Mouse (Mus musculus): ENCODE results near the gene Resf1. TPM values are rescaled to one million over a fixed set of nuclear protein-coding genes. Genes with fewer than 3 reads are reported as not detected.
A peak's percentile ranks its signal among the peaks of the same experiment; 100 is the strongest.

The Resf1 gene
- polyA plus RNA-seq, 1 experiment, result 8.2 TPM

GRCm38 (mm10) chr6:149310226-149310625 is 1.0 kb downstream of the Resf1 start:
- peak overlapping the region; percentile 76 for H3K4me3 ChIP-seq
- H3K4me2 ChIP-seq (ENCODE audit: low read depth), result peak overlapping the region; percentile 70
- peaks cover 57% of the 10 kb centered on the region for H3K79me2 ChIP-seq (ENCODE audit: control insufficient read depth, insufficient read depth)
- no peak for TF ChIP-seq TCF12 (IDR thresholded peaks at IDR 0.05; ENCODE audit: insufficient read depth, poor library complexity, severe bottlenecking)
- TF ChIP-seq POLR2A (IDR thresholded peaks at IDR 0.05; ENCODE audit: insufficient read length, low read depth), result no peak
- TF ChIP-seq MAX (IDR thresholded peaks at IDR 0.05; ENCODE audit: low read depth), result no peak
- no peak for TF ChIP-seq REST (IDR thresholded peaks at IDR 0.05; ENCODE audit: insufficient read depth, insufficient read length)
- TF ChIP-seq E2F4 (IDR thresholded peaks at IDR 0.05; ENCODE audit: insufficient read depth), result no peak
- TF ChIP-seq POLR2AphosphoS2 (IDR thresholded peaks at IDR 0.05; ENCODE audit: insufficient read length, low read depth), result no peak
- TF ChIP-seq MYOG (IDR thresholded peaks at IDR 0.05; ENCODE audit: control insufficient read depth in 1 of 3, insufficient read depth in 1 of 3, insufficient read length in 2 of 3, low read depth in 2 of 3), result no peak
- no peak for TF ChIP-seq CEBPB (IDR thresholded peaks at IDR 0.05; ENCODE audit: insufficient read depth, poor library complexity, severe bottlenecking)
- TF ChIP-seq USF1 (IDR thresholded peaks at IDR 0.05; ENCODE audit: low read depth), result no peak
- TF ChIP-seq TCF3 (IDR thresholded peaks at IDR 0.05; ENCODE audit: insufficient read length, low read depth), result no peak
- TF ChIP-seq MYOD1 (IDR thresholded peaks at IDR 0.05; ENCODE audit: control insufficient read depth in 1 of 3, insufficient read length in 2 of 3, low read depth in 2 of 3), result no peak
- no peak for TF ChIP-seq SRF (IDR thresholded peaks at IDR 0.05; ENCODE audit: control insufficient read depth, insufficient read length, low read depth)
- H3K27me3 ChIP-seq (ENCODE audit: control insufficient read depth, insufficient read depth, insufficient read length), result no peaks in the 10 kb centered on the region
- peak overlapping the region; percentile 55 for H3ac ChIP-seq (ENCODE audit: control insufficient read depth, insufficient read length)
- peaks cover 37% of the 10 kb centered on the region for H3K36me3 ChIP-seq (ENCODE audit: control insufficient read depth, insufficient read depth)

- Histone ChIP-seq H3K36me3 (ENCODE audit: control insufficient read depth, insufficient read depth) (peaks cover 46% of the 10 kb centered on the region), H3ac (ENCODE audit: control insufficient read depth, insufficient read length) (no peak overlapping the region), H3K79me2 (ENCODE audit: control insufficient read depth, insufficient read depth) (peaks cover 65% of the 10 kb centered on the region), H3K27me3 (ENCODE audit: control insufficient read depth, insufficient read depth, insufficient read length) (no peaks in the 10 kb centered on the region), H3K4me2 (ENCODE audit: low read depth) (peak overlapping the region; percentile 70), H3K4me3 (peak overlapping the region; percentile 76)
- no peak for TF ChIP-seq E2F4 (IDR thresholded peaks at IDR 0.05; ENCODE audit: insufficient read depth)
- no peak for TF ChIP-seq SRF (IDR thresholded peaks at IDR 0.05; ENCODE audit: control insufficient read depth, insufficient read length, low read depth)
- no peak for TF ChIP-seq POLR2AphosphoS2 (IDR thresholded peaks at IDR 0.05; ENCODE audit: insufficient read length, low read depth)
- no peak for TF ChIP-seq CEBPB (IDR thresholded peaks at IDR 0.05; ENCODE audit: insufficient read depth, poor library complexity, severe bottlenecking)
- TF ChIP-seq USF1 (IDR thresholded peaks at IDR 0.05; ENCODE audit: low read depth), result no peak
- TF ChIP-seq POLR2A (IDR thresholded peaks at IDR 0.05; ENCODE audit: insufficient read length, low read depth), result no peak
- no peak for TF ChIP-seq TCF12 (IDR thresholded peaks at IDR 0.05; ENCODE audit: insufficient read depth, poor library complexity, severe bottlenecking)
- no peak for TF ChIP-seq MAX (IDR thresholded peaks at IDR 0.05; ENCODE audit: low read depth)
- no peak for TF ChIP-seq MYOD1 (IDR thresholded peaks at IDR 0.05; ENCODE audit: control insufficient read depth in 1 of 3, insufficient read length in 2 of 3, low read depth in 2 of 3)
- TF ChIP-seq TCF3 (IDR thresholded peaks at IDR 0.05; ENCODE audit: insufficient read length, low read depth), result no peak
- TF ChIP-seq MYOG (IDR thresholded peaks at IDR 0.05; ENCODE audit: control insufficient read depth in 1 of 3, insufficient read depth in 1 of 3, insufficient read length in 2 of 3, low read depth in 2 of 3), result no peak
Observed at GRCm38 (mm10) chr6:149311044-149311443, 1.8 kb downstream of the Resf1 start.

- Histone ChIP-seq H3K36me3 (ENCODE audit: control insufficient read depth, insufficient read depth) (peaks cover 53% of the 10 kb centered on the region), H3K79me2 (ENCODE audit: control insufficient read depth, insufficient read depth) (peaks cover 72% of the 10 kb centered on the region), H3K4me3 (peak overlapping the region; percentile 76), H3K4me2 (ENCODE audit: low read depth) (peak overlapping the region; percentile 70), H3ac (ENCODE audit: control insufficient read depth, insufficient read length) (no peak overlapping the region), H3K27me3 (ENCODE audit: control insufficient read depth, insufficient read depth, insufficient read length) (no peaks in the 10 kb centered on the region)
- no peak for TF ChIP-seq MYOD1 (IDR thresholded peaks at IDR 0.05; ENCODE audit: control insufficient read depth in 1 of 3, insufficient read length in 2 of 3, low read depth in 2 of 3)
- no peak for TF ChIP-seq USF1 (IDR thresholded peaks at IDR 0.05; ENCODE audit: low read depth)
- no peak for TF ChIP-seq POLR2A (IDR thresholded peaks at IDR 0.05; ENCODE audit: insufficient read length, low read depth)
- TF ChIP-seq REST (IDR thresholded peaks at IDR 0.05; ENCODE audit: insufficient read depth, insufficient read length), result no peak
- TF ChIP-seq MAX (IDR thresholded peaks at IDR 0.05; ENCODE audit: low read depth), result no peak
- no peak for TF ChIP-seq TCF12 (IDR thresholded peaks at IDR 0.05; ENCODE audit: insufficient read depth, poor library complexity, severe bottlenecking)
- no peak for TF ChIP-seq MYOG (IDR thresholded peaks at IDR 0.05; ENCODE audit: control insufficient read depth in 1 of 3, insufficient read depth in 1 of 3, insufficient read length in 2 of 3, low read depth in 2 of 3)
- no peak for TF ChIP-seq CEBPB (IDR thresholded peaks at IDR 0.05; ENCODE audit: insufficient read depth, poor library complexity, severe bottlenecking)
- no peak for TF ChIP-seq TCF3 (IDR thresholded peaks at IDR 0.05; ENCODE audit: insufficient read length, low read depth)
Observed at GRCm38 (mm10) chr6:149311778-149312177, 2.6 kb downstream of the Resf1 start.

GRCm38 (mm10) chr6:149312221-149312620 is 3.0 kb downstream of the Resf1 start:
- Histone ChIP-seq H3K4me3 (peak overlapping the region; percentile 76), H3K36me3 (ENCODE audit: control insufficient read depth, insufficient read depth) (peaks cover 57% of the 10 kb centered on the region), H3K79me2 (ENCODE audit: control insufficient read depth, insufficient read depth) (peaks cover 75% of the 10 kb centered on the region), H3ac (ENCODE audit: control insufficient read depth, insufficient read length) (no peak overlapping the region), H3K4me2 (ENCODE audit: low read depth) (peak overlapping the region; percentile 70), H3K27me3 (ENCODE audit: control insufficient read depth, insufficient read depth, insufficient read length) (no peaks in the 10 kb centered on the region)
- TF ChIP-seq POLR2AphosphoS2 (IDR thresholded peaks at IDR 0.05; ENCODE audit: insufficient read length, low read depth), result no peak
- TF ChIP-seq CEBPB (IDR thresholded peaks at IDR 0.05; ENCODE audit: insufficient read depth, poor library complexity, severe bottlenecking), result no peak
- no peak for TF ChIP-seq REST (IDR thresholded peaks at IDR 0.05; ENCODE audit: insufficient read depth, insufficient read length)
- no peak for TF ChIP-seq MAX (IDR thresholded peaks at IDR 0.05; ENCODE audit: low read depth)
- no peak for TF ChIP-seq POLR2A (IDR thresholded peaks at IDR 0.05; ENCODE audit: insufficient read length, low read depth)
- TF ChIP-seq SRF (IDR thresholded peaks at IDR 0.05; ENCODE audit: control insufficient read depth, insufficient read length, low read depth), result no peak
- TF ChIP-seq TCF3 (IDR thresholded peaks at IDR 0.05; ENCODE audit: insufficient read length, low read depth), result no peak
- TF ChIP-seq MYOG (IDR thresholded peaks at IDR 0.05; ENCODE audit: control insufficient read depth in 1 of 3, insufficient read depth in 1 of 3, insufficient read length in 2 of 3, low read depth in 2 of 3), result no peak
- no peak for TF ChIP-seq USF1 (IDR thresholded peaks at IDR 0.05; ENCODE audit: low read depth)
- TF ChIP-seq E2F4 (IDR thresholded peaks at IDR 0.05; ENCODE audit: insufficient read depth), result no peak
- no peak for TF ChIP-seq MYOD1 (IDR thresholded peaks at IDR 0.05; ENCODE audit: control insufficient read depth in 1 of 3, insufficient read length in 2 of 3, low read depth in 2 of 3)
